Mouse (Mus musculus) kidney, postnatal 25 days (tissue): ENCODE data around the gene Olfr1214.
"Not testable (repeated sequence)": the region's sequence is repeated elsewhere in the genome, so short reads cannot be mapped to it uniquely, and the experiment has no call there.

Experiments
- DNase-seq, 2 experiments: peaks; one replicate each; pipeline ENCODE4 v3.0.0; 2021; ENCODE audit warnings: mixed read lengths in 2 of 2

The Olfr1214 gene

DNA sequence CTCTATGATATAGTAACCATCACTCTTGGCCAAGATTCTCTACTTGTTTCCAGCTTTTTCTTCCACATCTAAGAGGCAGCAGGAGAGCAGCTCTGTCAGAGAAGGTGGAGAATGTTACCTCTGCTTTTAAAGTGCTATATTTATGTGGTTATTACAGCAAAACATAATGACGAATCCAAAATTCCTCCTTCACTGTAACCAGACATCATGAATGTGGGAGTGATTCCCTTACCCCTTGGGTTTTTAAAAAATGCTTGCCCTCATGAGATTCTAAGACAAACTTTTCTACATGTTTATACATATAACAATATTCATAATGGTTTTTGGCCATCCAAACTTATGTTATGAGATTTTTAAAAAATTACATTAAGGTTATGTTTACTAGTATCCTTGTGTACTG lies at the start of gene Olfr1214:
Gene Olfr1214, minus strand, starts transcription at position 101 of the 400 bp plus-strand sequence.
- no peak for DNase-seq

DNA sequence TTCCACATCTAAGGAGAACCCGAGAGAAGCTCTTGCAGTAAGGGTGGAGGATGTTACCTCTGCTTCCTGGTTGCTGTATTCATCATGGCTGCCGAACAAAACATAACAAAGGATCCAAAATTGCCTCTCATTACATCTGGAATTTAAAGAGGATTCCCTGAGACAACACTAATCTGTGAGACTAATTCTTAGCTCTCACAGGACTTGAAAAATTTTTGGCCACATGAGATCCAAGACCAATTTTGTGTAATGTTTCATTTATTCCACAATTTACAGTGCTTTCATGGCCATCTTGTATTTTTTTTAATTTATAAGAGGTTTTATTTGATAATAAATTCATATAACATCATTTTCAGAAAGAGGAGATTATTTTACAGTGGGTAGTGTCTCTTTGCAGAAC lies 39.5 kb upstream of the Olfr1214 start, which contains the start of gene Olfr1217:
Gene Olfr1217, minus strand, starts transcription at position 101 of the 400 bp plus-strand sequence.
- DNase-seq: no peak

DNA sequence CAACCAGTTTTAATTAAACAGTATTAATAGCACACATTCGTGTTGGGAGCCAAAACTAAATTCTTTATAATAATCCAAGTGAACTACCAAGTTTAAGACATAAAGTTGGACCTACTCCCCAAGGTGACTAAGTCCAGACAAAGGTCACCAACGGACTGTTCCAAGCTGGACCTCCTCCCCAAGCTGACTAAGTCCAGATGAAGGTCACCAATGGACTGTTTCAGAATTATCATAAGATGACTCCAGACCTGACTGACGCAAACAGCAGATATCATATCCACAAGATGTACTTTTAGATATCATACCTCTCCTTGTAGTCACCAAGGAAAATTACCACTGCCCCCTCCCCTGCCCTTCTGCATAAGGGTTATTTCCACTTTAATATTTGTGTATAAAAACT lies 29.0 kb upstream of the Olfr1214 start:
- DNase-seq: not testable (repeated sequence)

DNA sequence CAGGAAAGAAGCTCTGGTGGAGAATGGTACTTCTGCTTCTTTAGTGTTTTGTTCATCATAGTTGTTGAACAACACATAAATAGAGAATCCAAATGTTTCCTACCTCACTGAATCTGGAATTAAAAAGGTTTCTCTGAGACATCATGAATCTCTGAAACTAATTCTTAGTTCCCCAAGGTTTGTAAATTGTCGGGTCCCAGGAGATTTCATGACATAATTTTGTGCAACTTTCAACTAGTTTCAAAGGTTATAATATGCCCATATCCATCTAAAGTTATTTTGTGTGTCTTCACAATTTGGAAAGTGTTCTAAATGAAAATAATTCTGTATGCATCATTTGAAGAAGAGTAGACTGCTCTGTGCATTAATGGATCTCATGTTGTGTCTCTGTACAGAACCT lies 25.8 kb upstream of the Olfr1214 start, which contains the start of gene Olfr1216:
Gene Olfr1216, minus strand, starts transcription at position 101 of the 400 bp plus-strand sequence.
- DNase-seq: no peak

DNA sequence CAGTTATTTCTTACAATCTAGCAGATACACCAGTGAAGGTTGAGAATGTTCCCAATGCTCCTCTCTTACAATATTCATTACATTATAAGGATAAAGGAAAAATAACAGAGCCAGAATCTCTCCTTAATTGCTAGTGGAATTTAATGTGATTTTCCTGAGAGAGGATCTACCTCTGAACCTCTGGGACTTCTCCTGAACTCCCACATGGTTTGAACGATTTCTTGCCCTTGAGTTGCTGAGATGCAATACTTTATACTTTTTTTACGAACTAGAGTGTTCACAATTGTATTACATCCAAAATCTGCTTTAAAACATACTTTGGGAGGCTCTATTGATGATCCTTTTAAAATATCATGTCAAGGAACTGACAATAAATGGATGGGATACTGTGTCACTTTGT lies 14.4 kb upstream of the Olfr1214 start, which contains the start of gene Olfr1215:
Gene Olfr1215, minus strand, starts transcription at position 101 of the 400 bp plus-strand sequence.
- DNase-seq: no peak

DNA sequence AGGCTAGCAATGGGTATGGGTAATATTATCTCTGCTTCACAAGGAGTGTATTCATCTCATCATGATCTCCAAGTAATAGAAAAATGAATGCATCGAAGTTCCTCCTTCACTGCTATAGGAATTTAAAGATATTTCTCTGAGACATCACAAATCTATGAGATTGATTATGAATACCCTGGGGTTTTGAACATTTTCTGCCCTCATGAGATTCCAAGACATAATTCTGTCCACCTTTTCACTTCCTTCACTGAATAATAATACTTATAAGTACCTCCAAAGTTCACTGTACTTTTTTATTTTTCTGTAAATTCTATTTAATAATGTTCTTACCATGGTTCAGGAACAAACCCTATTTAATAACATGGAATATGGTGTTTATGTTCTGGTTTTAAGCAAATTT lies 12.3 kb downstream of the Olfr1214 start, which contains the start of gene Gm13762:
Gene Gm13762, minus strand, starts transcription at position 101 of the 400 bp plus-strand sequence.
- DNase-seq: no peak

DNA sequence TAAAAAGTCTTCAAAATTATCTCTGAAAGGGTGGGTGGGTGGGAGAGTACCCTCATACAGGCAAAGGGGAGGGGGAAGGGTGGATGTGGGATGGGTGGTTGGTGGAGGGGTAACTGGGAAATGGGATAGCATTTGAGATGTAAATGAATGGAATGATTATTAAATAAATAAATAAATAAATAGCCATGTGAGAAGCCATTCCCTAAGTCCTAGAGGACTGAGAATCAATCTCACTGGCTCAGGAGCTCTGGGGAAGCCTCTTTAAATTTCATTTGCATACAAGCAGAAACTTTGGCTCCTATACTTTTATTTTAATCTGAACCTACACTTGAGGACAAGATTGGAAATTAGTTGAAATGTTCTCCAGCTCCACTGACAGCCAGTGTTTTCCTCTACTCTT lies 38.8 kb downstream of the Olfr1214 start, which contains the start of gene Olfr1212:
Gene Olfr1212, plus strand, starts transcription at position 301 of the 400 bp plus-strand sequence.
- DNase-seq: no peak

DNA sequence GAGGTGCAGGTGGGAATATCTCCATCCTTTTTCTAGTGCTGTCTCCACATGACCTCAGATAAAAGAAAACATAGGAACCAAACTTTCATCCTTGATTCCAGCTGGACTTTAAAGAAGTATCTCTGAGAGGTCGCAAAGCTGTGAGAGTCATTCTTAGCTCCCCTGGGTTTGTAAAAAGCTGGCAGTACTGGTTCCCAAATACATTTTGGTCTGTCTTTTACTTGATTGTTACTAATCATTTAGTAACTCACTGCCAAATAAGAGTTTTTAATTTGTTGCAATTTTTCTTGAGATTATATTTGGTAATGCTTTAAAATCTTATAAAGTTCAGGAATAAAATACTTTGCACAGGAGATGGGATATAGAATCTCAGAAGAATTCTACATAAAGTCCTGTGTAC lies 54.4 kb downstream of the Olfr1214 start, which contains the start of gene Olfr1211:
Gene Olfr1211, minus strand, starts transcription at position 101 of the 400 bp plus-strand sequence.
- DNase-seq: no peak
